Comparison of ENCODE assay signal across 17 mouse cellular contexts in the genomic region with DNA sequence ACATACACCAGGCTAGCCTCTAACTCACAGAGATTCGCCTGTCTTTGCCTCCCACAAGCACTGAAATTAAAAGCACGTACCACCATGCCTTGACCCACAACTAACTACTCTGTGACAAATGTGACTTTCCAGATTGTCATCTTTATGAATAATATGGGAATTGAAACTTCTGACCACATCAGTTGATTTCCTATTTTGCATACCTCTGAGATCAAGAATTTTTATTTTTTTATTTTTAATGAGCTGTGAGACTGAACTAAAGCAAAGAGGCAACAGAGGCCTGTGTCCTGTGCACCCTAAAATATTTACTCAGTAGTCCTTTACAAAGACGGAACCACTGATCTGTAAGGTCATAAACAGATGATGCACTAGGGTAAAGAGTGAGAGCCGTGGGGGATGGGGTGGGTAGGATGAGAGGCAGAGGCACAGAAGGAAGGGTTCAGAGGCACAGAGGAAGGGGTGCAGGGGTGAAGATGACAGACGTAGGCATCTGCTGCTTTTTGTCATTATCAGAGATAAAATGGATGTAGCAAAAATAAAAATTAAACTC.
"Had no signal": no experiment of that assay in that cellular context is flagged by ENCODE, and none has a peak within 500 bp of the region (broad histone marks: within the 10 kb centered on the region; RNA-seq: fewer than 3 reads in every experiment).

No protein-coding gene starts in this region.

- DNase-seq: lung, adult 18-20 months; lung, embryonic 14.5 days; lung, postnatal 10 days; lung, postnatal 4 days; midbrain, embryonic 14.5 days; retina, postnatal 1 day; right cerebral cortex, adult 18-20 months; right cerebral cortex, postnatal 25 days; right cerebral cortex, postnatal 4 days; spleen, adult 18-20 months; thymus, adult 18-20 months; thymus, postnatal 14 days; thymus, postnatal 36 days had no signal

- H3K4me1 ChIP-seq: midbrain, embryonic 10.5 days; neural tube, embryonic 13.5 days; neural tube, embryonic 15.5 days had no signal

- H3K27ac ChIP-seq: midbrain, embryonic 10.5 days; neural tube, embryonic 13.5 days; neural tube, embryonic 15.5 days had no signal

- H3K4me3 ChIP-seq: midbrain, embryonic 10.5 days; myocyte; neural tube, embryonic 13.5 days; neural tube, embryonic 15.5 days had no signal

- H3K27me3 ChIP-seq: neural tube, embryonic 13.5 days; neural tube, embryonic 15.5 days had no signal

- H3K9ac ChIP-seq: lung, embryonic 14.5 days; neural tube, embryonic 13.5 days; neural tube, embryonic 15.5 days had no signal

- H3K9me3 ChIP-seq: midbrain, embryonic 10.5 days; neural tube, embryonic 13.5 days; neural tube, embryonic 15.5 days had no signal

- H3K4me2 ChIP-seq: lung, embryonic 14.5 days; neural tube, embryonic 13.5 days; neural tube, embryonic 15.5 days had no signal

- H3K36me3 ChIP-seq: midbrain, embryonic 10.5 days had no signal
